Mouse (Mus musculus): ENCODE measurements around the gene Grtp1. TPM values are rescaled to one million over a fixed set of nuclear protein-coding genes. Genes with fewer than 3 reads are reported as not detected.

Gene Grtp1
- total RNA-seq, 1 experiment from 2014 or later: 9.2 TPM

GRCm38 (mm10) chr8:13205311-13205710 is 4.9 kb upstream of the Grtp1 start:
- no peak for DNase-seq

GRCm38 (mm10) chr8:13204371-13205140 is 4.1 kb upstream of the Grtp1 start:
- peak; percentile 37 for DNase-seq

- no peak for DNase-seq
Measured at GRCm38 (mm10) chr8:13203472-13203871, 3.1 kb upstream of the Grtp1 start.

- DNase-seq: no peak
Measured at GRCm38 (mm10) chr8:13202806-13203205, 2.4 kb upstream of the Grtp1 start.

- peak; percentile 83 for DNase-seq
Measured at GRCm38 (mm10) chr8:13202041-13202440, 1.6 kb upstream of the Grtp1 start.

- no peak for DNase-seq
Measured at GRCm38 (mm10) chr8:13201013-13201334, 554 bp upstream of the Grtp1 start.

GRCm38 (mm10) chr8:13199385-13200061 is 897 bp downstream of the Grtp1 start:
- DNase-seq: no peak

GRCm38 (mm10) chr8:13197493-13197892 is 2.9 kb downstream of the Grtp1 start:
- no peak for DNase-seq

GRCm38 (mm10) chr8:13194818-13195217 is 5.6 kb downstream of the Grtp1 start:
- no peak for DNase-seq

- no peak for DNase-seq
Measured at GRCm38 (mm10) chr8:13190235-13190634, 10.2 kb downstream of the Grtp1 start.

- no peak for DNase-seq
Measured at GRCm38 (mm10) chr8:13188857-13189256, 11.6 kb downstream of the Grtp1 start.

- no peak for DNase-seq
Measured at GRCm38 (mm10) chr8:13188052-13188555, 12.3 kb downstream of the Grtp1 start.

- peak; percentile 73 for DNase-seq
Measured at GRCm38 (mm10) chr8:13187638-13188037, 12.8 kb downstream of the Grtp1 start.

GRCm38 (mm10) chr8:13187229-13187628 is 13.2 kb downstream of the Grtp1 start:
- DNase-seq: no peak

GRCm38 (mm10) chr8:13186819-13187218 is 13.6 kb downstream of the Grtp1 start:
- DNase-seq: no peak

GRCm38 (mm10) chr8:13181691-13181976 is 18.8 kb downstream of the Grtp1 start:
- DNase-seq: no peak

- peak; percentile 44 for DNase-seq
Measured at GRCm38 (mm10) chr8:13180911-13181690, 19.3 kb downstream of the Grtp1 start.

GRCm38 (mm10) chr8:13180408-13180807 is 20.0 kb downstream of the Grtp1 start:
- peak; percentile 43 for DNase-seq

- DNase-seq: no peak
Measured at GRCm38 (mm10) chr8:13179948-13180347, 20.5 kb downstream of the Grtp1 start.

- DNase-seq: no peak
Measured at GRCm38 (mm10) chr8:13179482-13179881, 20.9 kb downstream of the Grtp1 start.

- no peak for DNase-seq
Measured at GRCm38 (mm10) chr8:13178137-13178536, 22.3 kb downstream of the Grtp1 start.

GRCm38 (mm10) chr8:13177173-13177852 is 23.1 kb downstream of the Grtp1 start:
- DNase-seq: no peak

- no peak for DNase-seq
Measured at GRCm38 (mm10) chr8:13175650-13176049, 24.8 kb downstream of the Grtp1 start.
